8 mouse cellular contexts compared by ENCODE assay signal in the genomic region with DNA sequence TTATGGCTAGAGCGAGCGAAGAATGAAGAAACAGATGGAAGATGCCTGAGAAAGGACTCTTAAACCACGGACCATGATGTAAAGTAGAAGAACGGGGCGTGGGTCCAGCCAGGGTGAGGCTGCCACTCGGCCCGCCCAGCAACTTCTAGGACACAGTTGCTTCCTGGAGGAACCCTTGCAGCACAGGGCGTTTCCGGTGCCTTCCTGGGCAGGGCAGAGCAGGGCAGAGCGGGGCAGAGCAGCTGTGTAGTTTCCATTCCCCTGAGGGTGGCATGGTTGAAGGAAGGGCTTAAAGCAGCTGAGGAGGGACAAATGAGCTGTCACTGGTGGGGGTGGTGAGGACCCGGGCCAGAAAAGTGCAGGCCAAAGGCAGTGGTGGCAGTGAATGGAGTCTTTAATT. TPM values are rescaled to one million over a fixed set of nuclear protein-coding genes. Genes with fewer than 3 reads are reported as not detected.
DNase-seq lines count a peak whose midpoint lies in the region; ATAC-seq and TF ChIP-seq lines count a peak whose summit lies in the region.

No protein-coding gene starts in this region.

- TF ChIP-seq EP300 in liver, embryonic 14.5 days (IDR thresholded peaks at IDR 0.05; ENCODE audit: low read depth) = no peak

- no peak overlapping the region for H3K4me2 ChIP-seq in liver, embryonic 14.5 days (ENCODE audit: low read depth)

- peak; percentile 60; the same call in 1 of the 2 replicates for TF ChIP-seq POLR2A in small intestine, adult 2 months (IDR thresholded peaks at IDR 0.05; ENCODE audit: low read depth, low read length)

- no peak overlapping the region for H3K4me3 ChIP-seq in liver, embryonic 14.5 days (ENCODE audit: insufficient read depth in 1 of 2, low read depth in 2 of 2, low read length in 2 of 2)
- H3K4me3 ChIP-seq in small intestine, adult 2 months (ENCODE audit: low read depth, low read length) = peak overlapping the region; percentile 17

- 36% methylated on average over 11 of the region's 11 CpGs for WGBS in liver, embryonic 14.5 days (ENCODE audit: insufficient replicate concordance)
- 24% methylated on average over 11 of the region's 11 CpGs for WGBS in small intestine, adult 2 months

- no peak overlapping the region for H3K9ac ChIP-seq in liver, embryonic 14.5 days (replicated peaks)

- H3K4me1 ChIP-seq in liver, embryonic 14.5 days (replicated peaks; ENCODE audit: control insufficient read depth in 2 of 2, insufficient read depth in 2 of 2, low read length in 1 of 2) = no peaks in the 10 kb centered on the region
- peaks cover 7% of the 10 kb centered on the region for H3K4me1 ChIP-seq in small intestine, adult 2 months (ENCODE audit: control insufficient read depth, insufficient read depth, insufficient read length, low read length)

- no peak for TF ChIP-seq CTCF in liver, embryonic 14.5 days (IDR thresholded peaks at IDR 0.05; ENCODE audit: low read depth)
- TF ChIP-seq CTCF in small intestine, adult 2 months (IDR thresholded peaks at IDR 0.05; ENCODE audit: extremely low read depth, insufficient read length, insufficient replicate concordance, low read depth, low read length) = no peak

- peak; percentile 53 for DNase-seq in layer of hippocampus, adult 9-11 months
- no peak for DNase-seq in layer of hippocampus, adult 9-10 months (ENCODE audit: low spot score)
- no peak for DNase-seq in liver, embryonic 14.5 days (ENCODE audit: low read depth in 3 of 3, low spot score in 3 of 3)
- no peak for DNase-seq in left cerebral cortex, adult 9 months (ENCODE audit: low spot score in 2 of 2)
- no peak for DNase-seq in right cerebral cortex, adult 18-20 months
- no peak for DNase-seq in layer of hippocampus, postnatal 25 days (ENCODE audit: extremely low spot score in 1 of 2, low spot score in 1 of 2)

- H3K27me3 ChIP-seq in liver, embryonic 14.5 days (ENCODE audit: control insufficient read depth, insufficient read depth, low read length) = no peaks in the 10 kb centered on the region
- H3K27me3 ChIP-seq in small intestine, adult 2 months (ENCODE audit: control insufficient read depth, insufficient read depth, low read length) = no peaks in the 10 kb centered on the region

- no peak overlapping the region for H3K27ac ChIP-seq in liver, embryonic 14.5 days
- H3K27ac ChIP-seq in small intestine, adult 2 months (ENCODE audit: insufficient read depth, low read depth, low read length) = peak overlapping the region; percentile 97

- no peaks in the 10 kb centered on the region for H3K36me3 ChIP-seq in liver, embryonic 14.5 days (replicated peaks; ENCODE audit: control insufficient read depth, insufficient read depth, low read depth)
- no peaks in the 10 kb centered on the region for H3K36me3 ChIP-seq in small intestine, adult 2 months (ENCODE audit: control insufficient read depth, insufficient read depth, low read length)

- H3K9me3 ChIP-seq in liver, embryonic 14.5 days (ENCODE audit: control insufficient read depth, low read length) = no peaks in the 10 kb centered on the region

- peak; percentile 87 for ATAC-seq in erythroid progenitor cell, adult 5-6 weeks (replicated peaks; ENCODE audit: low FRiP score, poor library complexity, severe bottlenecking)
- peak; percentile 15; the same call in 1 of the 2 replicates for ATAC-seq in liver, embryonic 14.5 days (ENCODE audit: insufficient read depth)

RNA-seq across cellular contexts. Expression of a gene that starts 48.3 kb away (rescaled TPM):
- 9.4 and 10.5 TPM in 2 replicates for total RNA-seq in erythroid progenitor cell, adult 5-6 weeks (2015; ENCODE audit: low replicate concordance)
- total RNA-seq in erythroid progenitor cell, adult 5-6 weeks (2017; ENCODE audit: low replicate concordance) = 7.3 and 11.9 TPM in 2 replicates
- 2.0 and 2.7 TPM in 2 replicates for polyA plus RNA-seq in liver, embryonic 14.5 days (2012; rRNA removed)
- 5.0 and 5.3 TPM in 2 replicates for polyA plus RNA-seq in liver, embryonic 14.5 days (2014; fragmentation: Nextera tagmentation; extraction: Ambion mirVana)
- polyA plus RNA-seq in small intestine, adult 2 months (2012; rRNA removed) = 4.6 and 7.8 TPM in 2 replicates
- total RNA-seq in layer of hippocampus, postnatal 25 days (2021) = 10 to 100 TPM; 55.7 to 59.0 TPM

RNA-seq across cellular contexts. Expression of a gene that starts 58.1 kb away (rescaled TPM):
- total RNA-seq in erythroid progenitor cell, adult 5-6 weeks (2015; ENCODE audit: low replicate concordance) = 24.7 and 37.5 TPM in 2 replicates
- 12.0 and 23.5 TPM in 2 replicates for total RNA-seq in erythroid progenitor cell, adult 5-6 weeks (2017; ENCODE audit: low replicate concordance)
- polyA plus RNA-seq in liver, embryonic 14.5 days (2012; rRNA removed) = 8.7 and 11.1 TPM in 2 replicates
- 6.7 and 8.0 TPM in 2 replicates for polyA plus RNA-seq in liver, embryonic 14.5 days (2014; fragmentation: Nextera tagmentation; extraction: Ambion mirVana)
- 26.2 and 57.7 TPM in 2 replicates for polyA plus RNA-seq in small intestine, adult 2 months (2012; rRNA removed)
- 10 to 100 TPM; 27.3 to 34.3 TPM for total RNA-seq in layer of hippocampus, postnatal 25 days (2021)

Comparison
In these comparisons a context has a peak if more than half of its experiments do, and no peak if none do; other contexts are left out.
1. RNA of a gene that starts 48.3 kb away (total RNA-seq): 55.7 to 59.0 TPM in layer of hippocampus, postnatal 25 days; 7.3 to 11.9 TPM in erythroid progenitor cell, adult 5-6 weeks; every median in the first group is over 4 times any median in the second.